Comparison of ENCODE assay signal across 9 mouse cellular contexts in genomic region chr19:12002791-12003190, GRCm38 (mm10). TPM values are rescaled to one million over a fixed set of nuclear protein-coding genes. Genes with fewer than 3 reads are reported as not detected.
DNase-seq lines count a peak whose midpoint lies in the region; ATAC-seq and TF ChIP-seq lines count a peak whose summit lies in the region.
"Had no signal": no experiment of that assay in that cellular context is flagged by ENCODE, and none has a peak within 500 bp of the region (broad histone marks: within the 10 kb centered on the region; RNA-seq: fewer than 3 reads in every experiment).

No protein-coding gene starts in this region.

- WGBS in lung, embryonic 14.5 days: 31% methylated on average over 14 of the region's 14 CpGs
- WGBS in limb, embryonic 10.5 days: 52% methylated on average over 14 of the region's 14 CpGs
- WGBS in neural tube, embryonic 14.5 days: 55% methylated on average over 14 of the region's 14 CpGs

- peaks cover 2% of the 10 kb centered on the region; the same call in 1 of the 2 replicates for H3K4me1 ChIP-seq in lung, embryonic 14.5 days (ENCODE audit: insufficient read depth)
- peaks cover 26% of the 10 kb centered on the region for H3K4me1 ChIP-seq in limb, embryonic 10.5 days
- peaks cover 9% of the 10 kb centered on the region; the same call in 1 of the 2 replicates for H3K4me1 ChIP-seq in neural tube, embryonic 14.5 days (ENCODE audit: control insufficient read depth, insufficient read depth, low read length)

- H3K36me3 ChIP-seq in lung, embryonic 14.5 days (ENCODE audit: insufficient read depth): no peaks in the 10 kb centered on the region
- H3K36me3 ChIP-seq in limb, embryonic 10.5 days: no peaks in the 10 kb centered on the region
- H3K36me3 ChIP-seq in neural tube, embryonic 14.5 days (ENCODE audit: control insufficient read depth, insufficient read depth, low read length): no peaks in the 10 kb centered on the region

- H3K27me3 ChIP-seq in lung, embryonic 14.5 days (ENCODE audit: insufficient read depth, low read length): no peaks in the 10 kb centered on the region
- H3K27me3 ChIP-seq in limb, embryonic 10.5 days (ENCODE audit: low read depth, poor library complexity, severe bottlenecking): no peaks in the 10 kb centered on the region
- no peaks in the 10 kb centered on the region for H3K27me3 ChIP-seq in neural tube, embryonic 14.5 days (ENCODE audit: control insufficient read depth, insufficient read depth, low read length)

- no peak for ATAC-seq in CD4-positive, CD25-positive, alpha-beta regulatory T cell, adult 4 months
- no peak for ATAC-seq in lung, embryonic 14.5 days (ENCODE audit: insufficient read depth)
- ATAC-seq in neural tube, embryonic 14.5 days (ENCODE audit: low read depth): no peak

- no peak for TF ChIP-seq CTCF in lung, embryonic 14.5 days (IDR thresholded peaks at IDR 0.05; ENCODE audit: low read depth)

- H3K27ac ChIP-seq in lung, embryonic 14.5 days (ENCODE audit: low read depth): no peak overlapping the region
- H3K27ac ChIP-seq in limb, embryonic 10.5 days: no peak overlapping the region
- no peak overlapping the region for H3K27ac ChIP-seq in neural tube, embryonic 14.5 days (ENCODE audit: low read depth, low read length)

- peak overlapping the region; percentile 22 for H3K4me3 ChIP-seq in lung, embryonic 14.5 days (ENCODE audit: low read depth, low read length)
- peak overlapping the region; percentile 35 for H3K4me3 ChIP-seq in limb, embryonic 10.5 days
- H3K4me3 ChIP-seq in neural tube, embryonic 14.5 days (ENCODE audit: low read depth, low read length): no peak overlapping the region

- no peaks in the 10 kb centered on the region for H3K9me3 ChIP-seq in lung, embryonic 14.5 days (ENCODE audit: low read depth, low read length)
- no peaks in the 10 kb centered on the region for H3K9me3 ChIP-seq in limb, embryonic 10.5 days (replicated peaks)
- H3K9me3 ChIP-seq in neural tube, embryonic 14.5 days (ENCODE audit: control insufficient read depth, low read length): no peaks in the 10 kb centered on the region

- peak overlapping the region; percentile 53 for H3K4me2 ChIP-seq in lung, embryonic 14.5 days
- H3K4me2 ChIP-seq in neural tube, embryonic 14.5 days (ENCODE audit: low read depth, low read length): peak overlapping the region; percentile 16; the same call in 1 of the 2 replicates

- no peak overlapping the region for H3K9ac ChIP-seq in lung, embryonic 14.5 days
- no peak overlapping the region for H3K9ac ChIP-seq in neural tube, embryonic 14.5 days (replicated peaks; ENCODE audit: low read depth, low read length)

- DNase-seq in CD4-positive, CD25-positive, alpha-beta regulatory T cell, adult 2 months (ENCODE audit: low read depth, low spot score): peak; percentile 18
- no peak for DNase-seq in lung, embryonic 14.5 days
- DNase-seq in lung, adult 18-20 months: no peak
- DNase-seq in limb, embryonic 10.5 days (ENCODE audit: low spot score): no peak
- no peak for DNase-seq in thymus, adult 18-20 months
- DNase-seq in adrenal gland, adult 8-10 months: no peak

RNA-seq across cellular contexts. Expression of gene Osbp, which starts 37.0 kb away (rescaled TPM):
- 1 to 10 TPM; 5.5 to 8.0 TPM for polyA plus RNA-seq in CD4-positive, CD25-positive, alpha-beta regulatory T cell, adult 4 months (2017; shearing (Covaris generic))
- polyA plus RNA-seq in lung, embryonic 14.5 days (2014; fragmentation: Nextera tagmentation; extraction: Ambion mirVana): 7.4 and 7.5 TPM in 2 replicates
- 3.3 and 3.4 TPM in 2 replicates for polyA plus RNA-seq in limb, embryonic 10.5 days (2016; fragmentation: Nextera tagmentation; extraction: Ambion mirVana)
- 7.6 and 7.7 TPM in 2 replicates for polyA plus RNA-seq in neural tube, embryonic 14.5 days (2014; fragmentation: Nextera tagmentation; extraction: Ambion mirVana)
- total RNA-seq in adrenal gland, adult 8-10 months (2022): 100 to 1,000 TPM in 2 of 4 experiments, 10 to 100 TPM in 2; 96.8 to 109 (median 102) TPM

RNA-seq across cellular contexts. Expression of gene Olfr1423, which starts 38.3 kb away (rescaled TPM):
- polyA plus RNA-seq in CD4-positive, CD25-positive, alpha-beta regulatory T cell, adult 4 months (2017; shearing (Covaris generic)): under 1 TPM in 1 of 2 experiments, not detected in 1; 0.05 TPM
- not detected in 2 replicates for polyA plus RNA-seq in lung, embryonic 14.5 days (2014; fragmentation: Nextera tagmentation; extraction: Ambion mirVana)
- polyA plus RNA-seq in limb, embryonic 10.5 days (2016; fragmentation: Nextera tagmentation; extraction: Ambion mirVana): 0.05 and 0.06 TPM in 2 replicates
- not detected in 2 replicates for polyA plus RNA-seq in neural tube, embryonic 14.5 days (2014; fragmentation: Nextera tagmentation; extraction: Ambion mirVana)
- total RNA-seq in adrenal gland, adult 8-10 months (2022): not detected
- total RNA-seq: liver, adult 2 months had no signal
- polyA plus RNA-seq: liver, adult 2 months had no signal

RNA-seq across cellular contexts. Expression of gene Olfr1424, which starts 59.7 kb away (rescaled TPM):
- polyA plus RNA-seq in CD4-positive, CD25-positive, alpha-beta regulatory T cell, adult 4 months (2017; shearing (Covaris generic)): not detected
- not detected in 2 replicates for polyA plus RNA-seq in lung, embryonic 14.5 days (2014; fragmentation: Nextera tagmentation; extraction: Ambion mirVana)
- not detected in 2 replicates for polyA plus RNA-seq in limb, embryonic 10.5 days (2016; fragmentation: Nextera tagmentation; extraction: Ambion mirVana)
- polyA plus RNA-seq in neural tube, embryonic 14.5 days (2014; fragmentation: Nextera tagmentation; extraction: Ambion mirVana): not detected in 2 replicates
- not detected for total RNA-seq in adrenal gland, adult 8-10 months (2022)
- total RNA-seq: liver, adult 2 months had no signal
- polyA plus RNA-seq: liver, adult 2 months had no signal
